Mouse (Mus musculus) cerebellum, postnatal 14 days (tissue): ENCODE measurements around the gene Snrnp25.

Experiments used
- DNase-seq, 2 experiments: peaks; one replicate each; pipeline ENCODE4 v3.0.0; 2021; ENCODE audit warnings: mixed read lengths in 2 of 2

Snrnp25 gene

GRCm38 (mm10) chr11:32247068-32247467, 41.9 kb downstream of the Snrnp25 start:
- peak; percentile 18 to 35 for DNase-seq

GRCm38 (mm10) chr11:32248350-32248749, 43.1 kb downstream of the Snrnp25 start:
- DNase-seq = no peak

DNA sequence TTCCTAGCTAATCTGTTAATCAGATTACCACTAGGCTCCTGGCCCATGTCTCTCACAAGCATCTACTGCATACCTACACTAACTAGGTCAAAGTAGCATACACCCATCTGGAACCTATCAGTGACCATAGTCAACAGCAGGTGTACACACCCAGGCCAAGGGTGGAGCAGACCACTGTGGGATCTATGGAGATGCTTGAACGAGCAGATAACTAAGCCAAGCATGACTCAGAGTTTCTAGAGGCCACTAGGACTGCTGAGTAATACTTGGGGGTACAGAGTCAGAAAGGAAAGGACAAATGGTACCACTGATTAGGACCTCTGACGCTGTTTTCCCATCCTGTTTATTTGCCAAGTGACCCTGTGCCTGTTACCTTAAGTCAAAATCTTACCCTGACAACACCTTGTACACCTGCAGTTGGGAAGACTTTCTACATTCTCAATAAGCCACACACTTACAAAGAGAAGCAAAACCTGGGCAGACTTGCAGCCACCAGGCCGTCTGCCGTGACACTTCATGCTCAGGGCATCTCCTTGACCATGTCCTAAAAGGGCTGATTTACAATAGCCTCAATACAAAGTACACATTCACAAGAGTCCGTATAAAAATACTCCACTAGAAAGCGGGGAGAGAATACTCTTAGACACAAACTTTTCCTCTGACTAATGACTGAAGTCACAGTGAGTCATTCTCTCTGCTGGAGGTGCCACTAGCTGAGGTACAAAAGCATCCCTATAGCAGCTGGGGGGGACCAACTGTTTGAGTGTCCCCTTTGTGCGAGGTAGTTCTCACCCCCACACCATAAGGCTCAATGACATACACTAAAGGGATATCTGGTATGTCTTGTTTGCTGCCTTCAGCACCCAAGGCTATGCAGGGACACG, 45.9 kb downstream of the Snrnp25 start:
- DNase-seq = no peak

DNA sequence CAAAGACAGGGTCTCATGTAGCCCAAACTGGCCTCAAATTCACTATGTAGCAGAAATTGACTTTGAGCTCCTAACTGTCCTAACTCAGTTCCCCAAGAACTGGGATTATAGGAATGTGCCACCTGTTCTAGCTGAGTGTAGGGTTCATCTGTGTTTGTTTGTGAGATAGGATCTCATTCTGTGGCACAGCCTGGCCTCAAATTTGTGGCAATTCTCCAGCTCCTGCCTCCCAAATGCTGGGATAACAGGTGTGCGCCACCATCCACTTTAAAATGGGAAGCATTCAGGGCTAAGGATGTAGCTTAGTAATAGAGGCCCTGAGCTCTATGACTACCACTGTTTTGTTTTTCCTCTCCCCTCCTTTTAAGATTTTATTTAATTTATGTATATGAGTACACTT, 47.9 kb downstream of the Snrnp25 start:
- DNase-seq = no peak

DNA sequence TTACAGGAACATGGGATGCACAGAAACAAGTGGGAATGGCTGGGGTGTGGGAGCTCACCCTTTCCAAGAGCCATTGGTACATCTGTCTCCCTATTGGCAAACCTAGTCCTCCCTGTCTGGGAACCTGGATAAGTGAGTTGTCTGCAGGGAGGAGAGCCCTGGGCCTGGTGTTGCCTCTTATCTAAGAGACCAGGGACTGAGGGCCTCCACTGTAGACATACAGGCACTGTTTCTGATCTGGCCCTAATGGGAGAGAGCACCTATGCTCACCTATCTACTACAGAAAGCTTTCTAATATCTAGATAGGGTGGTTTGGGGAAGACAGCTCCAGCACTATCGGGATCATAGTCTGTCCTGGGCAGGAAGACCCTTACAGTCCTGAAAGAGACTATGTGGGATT, 50.9 kb downstream of the Snrnp25 start:
- DNase-seq = no peak

DNA sequence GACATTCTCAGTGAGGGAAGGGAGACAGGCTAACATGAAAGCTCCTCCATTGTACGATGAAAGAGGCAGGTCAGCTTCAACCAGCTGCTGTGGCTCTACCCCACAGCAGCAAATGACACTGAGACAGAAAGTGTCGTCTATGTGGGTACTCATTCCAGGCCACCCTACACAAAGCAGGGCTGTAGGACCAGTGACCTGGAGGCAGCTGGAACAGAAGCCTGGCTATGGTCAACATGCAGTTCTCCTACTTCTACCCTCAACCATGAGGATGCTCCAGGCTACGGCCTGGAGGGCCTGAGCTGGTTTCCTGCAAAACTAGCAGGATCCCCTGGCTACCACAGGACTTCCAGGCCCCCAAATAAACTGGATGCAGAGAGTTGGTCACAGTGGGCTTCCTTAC, 51.4 kb downstream of the Snrnp25 start:
- DNase-seq = no peak
